Mouse (Mus musculus): ENCODE results near the gene Plac9a.
"Not testable (repeated sequence)": the region's sequence is repeated elsewhere in the genome, so short reads cannot be mapped to it uniquely, and the experiment has no call there.

Plac9a gene

DNA sequence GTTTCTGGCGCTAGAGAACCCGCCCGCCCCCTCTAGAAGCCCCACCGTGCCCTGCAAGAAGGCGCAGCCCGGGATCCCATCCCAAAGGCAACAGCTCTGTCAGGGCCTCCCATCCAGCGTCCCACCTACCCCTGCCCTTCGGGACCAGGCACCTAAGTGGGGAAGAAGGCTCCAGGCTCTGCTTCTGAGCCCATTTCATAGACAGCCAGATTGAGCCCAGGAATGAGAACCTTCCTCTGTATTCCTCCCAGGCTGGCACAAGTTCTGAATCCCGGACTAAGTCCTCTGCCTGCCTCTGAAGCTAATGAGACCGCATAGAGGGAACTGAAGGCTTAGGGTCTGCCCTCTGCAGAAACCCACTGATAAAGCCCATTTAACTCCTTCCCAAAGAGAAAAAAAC, at the start of gene Plac9a:
Gene Plac9a (minus strand): TSS at position 101 of the 400 bp plus-strand sequence.
- not testable (repeated sequence) for DNase-seq

- DNase-seq, result not testable (repeated sequence)
These were observed 35.1 kb upstream of the Plac9a start, which contains the start of gene Cphx1 for GRCm38 (mm10) chr14:25938004-25938403. Cphx1 (plus strand) TSS chr14:25938304.

GRCm38 (mm10) chr14:25936867-25937630, 34.1 kb upstream of the Plac9a start:
- DNase-seq, result not testable (repeated sequence)

DNA sequence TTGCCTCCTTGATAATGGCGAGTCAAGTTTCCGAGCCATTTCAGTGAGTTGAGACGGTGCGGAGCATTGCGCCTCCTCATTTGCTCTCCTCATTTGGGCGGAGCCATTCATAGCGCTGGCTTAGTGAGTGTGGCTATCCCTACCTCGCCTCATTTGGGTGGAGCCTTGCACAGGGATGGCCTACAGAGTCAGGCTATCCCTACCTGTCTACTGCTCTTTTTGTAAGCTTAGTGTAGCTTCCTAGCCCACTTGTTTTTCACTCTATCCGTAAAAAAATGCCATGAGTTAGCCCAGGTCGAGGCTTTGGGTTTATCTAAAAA, 24.6 kb upstream of the Plac9a start, which contains the start of gene Tmem254a:
Gene Tmem254a (minus strand): TSS at position 111 of the 320 bp plus-strand sequence.
- not testable (repeated sequence) for DNase-seq

DNA sequence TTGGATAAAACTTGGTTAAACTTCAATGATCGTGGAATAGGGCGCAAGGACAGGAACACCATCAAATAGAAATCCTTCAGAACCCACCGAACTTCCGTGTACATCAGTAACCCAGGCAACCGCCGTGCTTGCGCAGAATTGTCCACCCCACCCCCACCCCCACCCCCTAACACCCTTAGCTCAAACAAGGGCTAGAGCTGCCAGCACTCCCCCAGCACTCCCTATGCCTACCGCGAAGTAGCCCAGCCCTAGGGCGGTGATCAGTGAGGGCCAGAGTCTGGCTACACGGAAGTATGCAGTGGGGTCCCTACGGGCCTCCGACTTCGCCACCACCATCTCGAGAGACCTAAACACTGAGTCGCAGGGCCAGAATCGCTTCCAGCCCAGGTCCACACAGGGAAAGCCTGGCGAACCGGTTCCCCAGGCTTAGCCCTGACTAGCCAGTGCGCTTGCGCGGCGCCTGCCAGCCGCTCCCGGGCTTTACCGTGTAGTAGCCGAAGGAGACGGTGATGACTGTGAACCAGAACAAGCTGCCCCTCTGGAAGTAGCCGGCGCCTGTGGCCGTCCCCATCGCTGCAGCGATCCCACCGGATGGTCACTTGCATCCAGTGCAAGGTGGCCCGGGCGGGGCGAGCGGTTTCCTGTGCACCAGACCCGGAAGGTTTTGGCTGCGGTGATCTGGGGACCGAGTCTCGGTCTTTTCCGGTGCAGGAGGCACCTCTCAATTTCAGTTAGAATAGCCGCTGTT, 24.1 kb upstream of the Plac9a start:
- not testable (repeated sequence) for DNase-seq

DNA sequence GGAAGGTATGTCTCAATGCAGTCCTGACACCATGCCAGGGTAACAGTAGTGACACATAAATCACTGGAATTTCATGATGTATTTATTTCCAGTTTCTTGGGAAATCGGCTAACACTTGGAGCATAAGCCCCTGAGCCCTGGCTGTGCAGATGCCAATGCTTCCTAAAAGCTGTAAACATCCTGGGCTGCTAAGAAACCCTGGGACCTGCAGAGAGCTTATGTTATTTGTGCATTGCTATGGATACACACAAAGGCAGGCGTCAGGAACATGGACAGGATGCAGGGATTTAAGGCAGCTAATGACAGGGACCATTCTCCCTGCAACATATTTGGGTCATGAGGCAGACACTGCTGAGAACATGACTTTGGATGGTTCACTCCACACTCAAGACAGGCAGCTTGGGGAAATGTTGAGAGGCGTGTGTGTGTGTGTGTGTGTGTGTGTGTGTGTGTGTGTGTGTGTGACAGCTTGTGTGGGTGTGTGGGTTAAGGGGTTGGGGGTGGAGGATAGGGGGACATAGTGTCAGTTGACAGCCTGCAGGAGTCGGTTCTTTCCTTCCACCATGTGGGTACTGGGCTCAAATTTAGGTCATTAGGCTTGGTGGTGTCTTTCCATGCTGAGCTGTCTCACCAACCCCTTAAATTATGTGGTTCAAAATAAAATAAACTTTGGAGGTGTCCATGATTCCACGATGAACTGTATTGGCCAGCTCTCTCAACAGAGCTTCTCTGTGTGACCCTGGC, 15.7 kb upstream of the Plac9a start:
- DNase-seq, result not testable (repeated sequence)

GRCm38 (mm10) chr14:25908976-25909375, 6.1 kb upstream of the Plac9a start:
- DNase-seq, result not testable (repeated sequence)

DNA sequence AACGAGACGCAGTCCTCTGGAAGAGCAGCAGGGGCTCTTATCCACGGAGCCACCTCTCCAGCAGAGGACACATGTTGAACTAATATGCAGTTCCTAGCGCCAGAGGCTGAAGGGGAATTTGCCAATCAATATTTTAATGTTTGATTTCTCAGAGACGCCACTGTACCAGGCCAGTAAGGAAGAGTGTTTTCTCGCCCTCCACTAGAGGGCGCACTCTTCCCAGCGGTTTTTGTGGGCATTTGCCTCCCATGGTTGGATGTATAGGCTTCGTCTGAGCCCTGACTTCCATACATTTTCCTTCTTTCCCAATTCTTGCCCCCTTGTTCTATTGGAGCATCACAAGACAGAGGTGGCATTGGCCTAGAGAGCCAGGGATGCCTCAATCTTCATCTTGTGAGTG, 4.4 kb upstream of the Plac9a start:
- DNase-seq, result not testable (repeated sequence)

DNA sequence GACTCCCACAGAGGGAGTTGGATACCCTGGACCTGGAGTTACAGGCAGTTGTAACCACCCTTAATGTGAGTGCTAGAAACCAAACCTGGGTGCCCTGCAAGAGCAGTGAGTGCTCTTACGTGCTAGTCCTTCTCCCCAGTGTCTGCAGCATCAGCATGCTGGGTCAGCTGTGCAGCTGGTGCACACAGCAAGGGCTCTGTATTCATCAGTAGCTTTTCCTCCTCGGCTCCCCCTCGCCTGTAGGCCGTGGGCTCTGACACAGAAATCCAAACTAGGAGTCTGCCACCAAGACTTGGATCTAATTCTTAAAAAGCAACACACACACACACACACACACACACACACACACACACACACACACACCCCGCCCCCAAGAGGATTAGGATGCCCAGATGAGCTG, 2.3 kb upstream of the Plac9a start:
- DNase-seq, result not testable (repeated sequence)

GRCm38 (mm10) chr14:25895686-25896085, 7.2 kb downstream of the Plac9a start:
- DNase-seq, result not testable (repeated sequence)

GRCm38 (mm10) chr14:25894566-25894965, 8.3 kb downstream of the Plac9a start:
- DNase-seq, result not testable (repeated sequence)

DNA sequence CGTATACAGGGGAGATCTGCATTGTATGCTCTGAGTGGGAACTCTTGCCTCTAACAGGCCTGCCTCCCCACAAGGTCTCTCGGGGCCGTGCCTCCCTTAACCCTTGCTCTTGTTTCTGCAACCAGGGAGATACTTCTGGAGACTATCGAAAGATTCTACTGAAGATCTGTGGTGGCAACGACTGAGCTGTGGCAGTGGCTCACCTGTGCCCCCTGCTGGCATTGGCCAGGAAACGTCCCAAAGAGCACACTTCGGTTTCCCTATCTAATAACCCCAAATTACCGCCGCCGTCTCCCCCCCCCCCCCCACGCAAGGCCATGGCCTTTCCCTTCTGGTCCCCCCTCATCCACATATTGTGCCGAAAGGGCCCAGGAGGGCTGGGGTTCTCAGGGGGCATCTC, 17.0 kb downstream of the Plac9a start:
- not testable (repeated sequence) for DNase-seq

DNA sequence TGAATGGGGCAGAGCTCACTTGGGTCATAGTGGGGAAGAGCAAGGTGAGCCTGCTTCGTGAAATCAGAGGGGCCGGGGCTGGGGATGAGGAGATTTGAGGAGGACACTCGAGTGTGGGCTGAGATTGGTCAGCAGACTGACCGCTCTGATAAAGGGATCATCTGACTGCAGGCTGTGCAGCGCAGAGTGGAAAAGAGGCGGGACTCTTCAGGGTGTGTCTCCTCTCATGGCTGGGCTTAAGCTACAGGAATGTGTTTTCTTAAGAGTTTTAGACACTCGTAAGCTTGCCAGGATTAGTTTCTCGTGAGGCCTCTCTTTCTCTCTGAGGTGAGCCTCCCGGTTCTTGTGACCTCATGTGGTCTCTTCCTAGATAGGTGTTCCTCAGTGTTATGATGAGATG, 21.1 kb downstream of the Plac9a start:
- not testable (repeated sequence) for DNase-seq

- DNase-seq, result not testable (repeated sequence)
These were observed 26.3 kb downstream of the Plac9a start for GRCm38 (mm10) chr14:25876640-25877039.

GRCm38 (mm10) chr14:25872461-25873415, 30.2 kb downstream of the Plac9a start:
- peak in 1 of 2 experiments; percentile 56 for DNase-seq

GRCm38 (mm10) chr14:25869135-25869878, 33.6 kb downstream of the Plac9a start:
- no peak for DNase-seq

DNA sequence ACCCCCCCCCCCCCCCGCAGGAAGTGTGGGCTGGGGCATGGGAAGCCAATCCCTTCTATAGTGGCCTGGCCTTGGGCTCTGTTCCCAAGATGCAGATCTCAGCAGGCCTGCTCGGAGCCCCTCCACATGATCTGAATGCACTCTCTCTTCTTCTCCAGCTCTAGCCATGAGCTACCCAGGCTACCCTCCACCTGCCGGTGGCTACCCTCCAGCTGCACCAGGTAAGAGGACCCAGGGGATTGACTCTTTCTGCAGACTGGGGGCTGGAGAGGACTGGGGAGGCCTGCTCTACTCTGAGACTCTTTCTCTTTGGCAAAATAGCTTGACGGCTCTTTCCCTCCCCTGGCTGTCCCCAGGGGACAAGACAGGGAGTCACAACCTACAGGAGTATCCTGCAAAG, 34.2 kb downstream of the Plac9a start:
- no peak for DNase-seq

- peak; percentile 75 to 79 for DNase-seq
These were observed 35.1 kb downstream of the Plac9a start for GRCm38 (mm10) chr14:25867834-25868233.

GRCm38 (mm10) chr14:25866832-25867231, 36.1 kb downstream of the Plac9a start:
- peak in 1 of 2 experiments; percentile 45 for DNase-seq

GRCm38 (mm10) chr14:25866384-25866783, 36.5 kb downstream of the Plac9a start:
- no peak for DNase-seq

DNA sequence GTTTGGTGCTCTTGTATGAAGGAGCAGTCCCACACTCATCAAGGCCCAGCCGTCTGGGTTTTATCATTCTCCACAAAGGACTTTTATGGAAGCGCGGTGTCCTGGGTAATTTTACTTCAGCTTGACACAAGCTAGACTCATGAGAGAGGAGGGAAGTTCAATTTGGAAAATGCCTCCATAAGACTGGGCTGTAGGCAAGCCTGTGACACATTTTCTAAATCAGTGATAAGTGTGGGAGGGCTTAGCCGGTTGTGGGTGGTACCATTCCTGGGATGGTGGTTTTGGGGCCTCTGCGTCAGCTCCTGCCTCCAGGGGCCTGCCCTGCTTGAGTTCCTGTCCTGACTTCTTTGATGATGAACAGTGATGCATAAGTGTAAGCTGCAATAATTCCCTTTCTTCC, 37.6 kb downstream of the Plac9a start:
- no peak for DNase-seq
